Mouse (Mus musculus) forebrain, embryonic 11.5 days (tissue): ENCODE data around the gene 4933407L21Rik. TPM values are rescaled to one million over a fixed set of nuclear protein-coding genes. Genes with fewer than 3 reads are reported as not detected.

ENCODE experiments used
- ATAC-seq: fragments of 200-750 bp; cut with Nextera tagmentation; replicated peaks from 2 replicates; pipeline ENCODE4 v1.8.0; 2017; ENCODE audit warnings: moderate TSS enrichment; ENCODE audit not compliant: low FRiP score
- DNase-seq: peaks from one replicate; pipeline ENCODE4 v3.0.0-alpha.2; 2017; ENCODE audit warnings: low spot score
- H3K27ac ChIP-seq: fragments of 300-500 bp; sonication (generic); 2 replicates; pipeline ENCODE4 v1.5.1; 2014; ENCODE audit warnings: low read depth, low read length
- H3K27me3 ChIP-seq: fragments of 300-500 bp; sonication (generic); 2 replicates; pipeline ENCODE4 v1.6.1; 2014; ENCODE audit warnings: mild to moderate bottlenecking, low read length, mixed read lengths; ENCODE audit not compliant: control insufficient read depth, insufficient read depth
- H3K36me3 ChIP-seq: fragments of 300-500 bp; sonication (generic); 2 replicates; pipeline ENCODE4 v1.6.1; 2014; ENCODE audit warnings: mild to moderate bottlenecking, low read length, moderate library complexity, mixed read lengths; ENCODE audit not compliant: control insufficient read depth, insufficient read depth
- H3K4me1 ChIP-seq: fragments of 300-500 bp; sonication (generic); replicated peaks from 2 replicates; pipeline ENCODE4 v1.6.1; 2014; ENCODE audit warnings: low read length, mixed read lengths; ENCODE audit not compliant: control insufficient read depth, insufficient read depth
- H3K4me2 ChIP-seq: fragments of 300-500 bp; sonication (generic); 2 replicates; pipeline ENCODE4 v1.6.1; 2014; ENCODE audit warnings: low read depth, mild to moderate bottlenecking, low read length, moderate library complexity, mixed read lengths; ENCODE audit not compliant: severe bottlenecking
- H3K4me3 ChIP-seq: fragments of 300-500 bp; sonication (generic); 2 replicates; pipeline ENCODE4 v1.5.1; 2014; ENCODE audit warnings: low read depth, low read length
- H3K9ac ChIP-seq: fragments of 300-500 bp; sonication (generic); 2 replicates; pipeline ENCODE4 v1.6.1; 2014; ENCODE audit warnings: low read length
- H3K9me3 ChIP-seq: fragments of 300-500 bp; sonication (generic); 2 replicates; pipeline ENCODE4 v1.6.1; 2016; ENCODE audit warnings: low read length, mixed read lengths; ENCODE audit not compliant: control insufficient read depth
- WGBS: fragments of 180-500 bp; shearing (Covaris S2); extraction: QIAGEN DNeasy Blood & Tissue Kit; methylation state at CpG from one replicate; pipeline ENCODE4 v1.1.7; 2014; 5-methylcytosine and 5-hydroxymethylcytosine counted together
- polyA plus RNA-seq: library from polyadenylated mRNA; unstranded; fragments of >200 nt; fragmentation: Nextera tagmentation; extraction: Ambion mirVana; gene quantifications from 2 replicates; pipeline ENCODE4 v1.2.1, GENCODE M21; 2014

The 4933407L21Rik gene
- polyA plus RNA-seq = 0.60 and 1.1 TPM in 2 replicates

- peak; percentile 88 for ATAC-seq
- peak within 1 kb of the TSS; percentile 72 for H3K27ac ChIP-seq
- peak; percentile 70 for DNase-seq
- H3K9ac ChIP-seq = peak within 1 kb of the TSS; percentile 12; the same call in 1 of the 2 replicates
- 36% methylated on average over 4 of the region's 4 CpGs for WGBS
- H3K9me3 ChIP-seq = no peaks in the 10 kb centered on the region
- H3K4me2 ChIP-seq = 0 out of 2 replicates have a peak within 1 kb of the TSS, but pooled peaks have one; percentile 5
- no peaks in the 10 kb centered on the region for H3K36me3 ChIP-seq
- H3K4me3 ChIP-seq = no peak within 1 kb of the TSS
- no peaks in the 10 kb centered on the region for H3K27me3 ChIP-seq
- peaks cover 18% of the 10 kb centered on the region for H3K4me1 ChIP-seq
Observed at GRCm38 (mm10) chr1:85928057-85928687, at the start of gene 4933407L21Rik. Gene 4933407L21Rik (plus strand): TSS chr1:85928483.

- ATAC-seq (no peak), DNase-seq (no peak)
- Histone ChIP-seq H3K36me3 (no peaks in the 10 kb centered on the region), H3K9ac (no peak overlapping the region), H3K27ac (no peak overlapping the region), H3K4me1 (no peaks in the 10 kb centered on the region), H3K4me3 (no peak overlapping the region), H3K4me2 (no peak overlapping the region), H3K27me3 (no peaks in the 10 kb centered on the region), H3K9me3 (no peaks in the 10 kb centered on the region; the same call in 1 of the 2 replicates)
- WGBS = 90% methylated on average over 12 of the region's 12 CpGs
Observed at GRCm38 (mm10) chr1:85882003-85882402, 46.3 kb upstream of the 4933407L21Rik start.

- Histone ChIP-seq H3K4me1 (no peaks in the 10 kb centered on the region), H3K9ac (no peak overlapping the region), H3K4me2 (no peak overlapping the region), H3K4me3 (no peak overlapping the region), H3K27ac (no peak overlapping the region), H3K9me3 (no peaks in the 10 kb centered on the region), H3K27me3 (no peaks in the 10 kb centered on the region), H3K36me3 (no peaks in the 10 kb centered on the region)
- 90% methylated on average over 7 of the region's 7 CpGs for WGBS
- no peak for DNase-seq
- no peak for ATAC-seq
Observed at GRCm38 (mm10) chr1:85887221-85887620, 41.1 kb upstream of the 4933407L21Rik start.

- WGBS = 1% methylated on average over 35 of the region's 35 CpGs
- ATAC-seq (peak; percentile 89), DNase-seq (peak; percentile 93)
- Histone ChIP-seq H3K9ac (peak within 1 kb of the TSS; percentile 83), H3K4me1 (peaks cover 27% of the 10 kb centered on the region), H3K4me3 (peak within 1 kb of the TSS; percentile 84), H3K9me3 (no peaks in the 10 kb centered on the region), H3K4me2 (peak within 1 kb of the TSS; percentile 83), H3K27ac (peak within 1 kb of the TSS; percentile 77), H3K36me3 (no peaks in the 10 kb centered on the region), H3K27me3 (no peaks in the 10 kb centered on the region)
Observed at GRCm38 (mm10) chr1:85894231-85894747, 34.0 kb upstream of the 4933407L21Rik start, which contains the start of gene Itm2c. Gene Itm2c (plus strand): TSS chr1:85894281.

- Histone ChIP-seq H3K27ac (peak overlapping the region; percentile 77), H3K27me3 (no peaks in the 10 kb centered on the region), H3K4me1 (peaks cover 30% of the 10 kb centered on the region), H3K9ac (peak overlapping the region; percentile 83), H3K4me2 (peak overlapping the region; percentile 83), H3K9me3 (no peaks in the 10 kb centered on the region), H3K36me3 (no peaks in the 10 kb centered on the region), H3K4me3 (peak overlapping the region; percentile 84)
- WGBS = under 1% methylated on average over 30 of the region's 30 CpGs
- ATAC-seq (peak; percentile 54), DNase-seq (peak; percentile 88)
Observed at GRCm38 (mm10) chr1:85894748-85895360, 33.4 kb upstream of the 4933407L21Rik start.

GRCm38 (mm10) chr1:85895391-85895837, 32.9 kb upstream of the 4933407L21Rik start:
- Histone ChIP-seq H3K4me1 (peaks cover 32% of the 10 kb centered on the region), H3K36me3 (no peaks in the 10 kb centered on the region), H3K9me3 (no peaks in the 10 kb centered on the region), H3K27ac (peak overlapping the region; percentile 77), H3K27me3 (no peaks in the 10 kb centered on the region), H3K4me3 (peak overlapping the region; percentile 84), H3K9ac (peak overlapping the region; percentile 83), H3K4me2 (peak overlapping the region; percentile 83)
- WGBS = 5% methylated on average over 15 of the region's 15 CpGs
- ATAC-seq (peak; percentile 63), DNase-seq (peak; percentile 77)

GRCm38 (mm10) chr1:85896110-85896509, 32.2 kb upstream of the 4933407L21Rik start:
- Histone ChIP-seq H3K4me3 (peak overlapping the region; percentile 84; the same call in 1 of the 2 replicates), H3K9me3 (no peaks in the 10 kb centered on the region), H3K9ac (peak overlapping the region; percentile 83; the same call in 1 of the 2 replicates), H3K27ac (no peak overlapping the region), H3K4me1 (peaks cover 32% of the 10 kb centered on the region), H3K4me2 (peak overlapping the region; percentile 83), H3K27me3 (no peaks in the 10 kb centered on the region), H3K36me3 (no peaks in the 10 kb centered on the region)
- WGBS = 80% methylated on average over 5 of the region's 5 CpGs
- ATAC-seq = no peak
- no peak for DNase-seq

GRCm38 (mm10) chr1:85896781-85897700, 31.2 kb upstream of the 4933407L21Rik start:
- Histone ChIP-seq H3K4me3 (no peak overlapping the region), H3K36me3 (no peaks in the 10 kb centered on the region), H3K27me3 (no peaks in the 10 kb centered on the region), H3K9ac (no peak overlapping the region), H3K9me3 (no peaks in the 10 kb centered on the region), H3K4me2 (0 out of 2 replicates have a peak overlapping the region, but pooled peaks have one; percentile 21), H3K4me1 (peaks cover 35% of the 10 kb centered on the region), H3K27ac (no peak overlapping the region)
- ATAC-seq (no peak), DNase-seq (no peak)
- 79% methylated on average over 12 of the region's 12 CpGs for WGBS
